Comparison of ENCODE assay signal across 30 mouse cellular contexts in the genomic region with DNA sequence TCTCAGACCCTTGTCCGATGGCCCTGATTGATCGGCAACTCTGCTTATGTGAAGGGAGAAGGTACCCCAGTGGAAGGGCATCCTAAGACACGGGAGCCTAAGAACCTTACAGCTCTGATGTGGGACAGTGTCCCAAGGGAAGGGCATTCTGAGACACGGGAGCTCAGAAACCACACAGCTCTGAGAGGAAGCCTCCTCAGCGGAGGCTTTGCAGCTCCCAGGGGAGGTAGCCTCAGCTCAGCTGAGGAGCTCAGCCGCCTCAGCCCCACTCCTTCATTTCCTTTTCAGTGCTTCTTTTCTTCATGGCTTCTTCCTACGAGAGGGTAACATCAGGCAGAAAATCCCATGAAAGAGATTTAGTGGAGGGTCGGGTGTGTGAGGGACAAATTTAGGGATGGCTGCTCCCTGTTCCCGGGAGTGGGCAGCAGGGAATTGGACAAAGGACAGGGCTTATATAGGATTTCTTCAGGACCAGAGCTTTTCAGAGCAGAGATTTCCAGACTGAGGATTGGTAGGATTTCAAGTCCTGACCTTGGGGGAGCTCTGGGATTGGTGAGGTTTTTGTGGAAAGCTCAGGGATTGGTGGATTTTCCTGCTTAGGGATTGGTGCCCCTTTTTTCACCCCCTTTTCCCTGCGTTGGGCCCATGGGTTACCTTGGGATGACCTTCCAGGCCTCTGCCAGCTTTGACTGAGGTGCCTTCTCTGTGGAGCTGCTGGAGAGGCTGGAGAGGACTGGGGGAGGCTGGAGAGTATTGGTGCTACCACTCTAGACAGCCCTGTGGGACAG. TPM values are rescaled to one million over a fixed set of nuclear protein-coding genes. Genes with fewer than 3 reads are reported as not detected.
DNase-seq lines count a peak whose midpoint lies in the region; ATAC-seq and TF ChIP-seq lines count a peak whose summit lies in the region.
"Had no signal": no experiment of that assay in that cellular context is flagged by ENCODE, and none has a peak within 500 bp of the region (broad histone marks: within the 10 kb centered on the region; RNA-seq: fewer than 3 reads in every experiment).

No protein-coding gene starts in this region.

- in situ Hi-C loops in CH12.LX (cut with MboI; ENCODE audit: low pct_ligation_motif_present, low pct_unique_long_range_greater_than_20kb, low sequenced_read_pairs): no loop called here

- H3K4me1 ChIP-seq in CH12.LX (ENCODE audit: control insufficient read depth in 1 of 2, insufficient read depth in 2 of 2): peaks cover 19 to 64% of the 10 kb centered on the region in 2 experiments
- H3K4me1 ChIP-seq in stomach, postnatal 0 days (replicated peaks; ENCODE audit: control insufficient read depth, insufficient read depth): no peaks in the 10 kb centered on the region
- H3K4me1 ChIP-seq: embryonic facial prominence, embryonic 10.5 days; embryonic facial prominence, embryonic 13.5 days; forebrain, embryonic 12.5 days; forebrain, embryonic 15.5 days; hindbrain, embryonic 12.5 days; hindbrain, embryonic 15.5 days had no signal

- no peak for TF ChIP-seq RAD21 in CH12.LX (IDR thresholded peaks at IDR 0.05; ENCODE audit: low read depth, low read length)

- no peaks in the 10 kb centered on the region for H3K79me2 ChIP-seq in CH12.LX (replicated peaks; ENCODE audit: control insufficient read depth, extremely low read depth, insufficient read depth, poor library complexity, severe bottlenecking)

- dilution Hi-C loops in CH12.LX (cut with MboI; ENCODE audit: extremely low pct_ligation_motif_present, extremely low pct_unique_long_range_greater_than_20kb, low sequenced_read_pairs): no loop called here

- H3K27ac ChIP-seq in CH12.LX (ENCODE audit: insufficient read depth, low read depth): peak overlapping the region; percentile 57
- no peak overlapping the region for H3K27ac ChIP-seq in stomach, postnatal 0 days (replicated peaks)
- H3K27ac ChIP-seq: embryonic facial prominence, embryonic 10.5 days; embryonic facial prominence, embryonic 13.5 days; forebrain, embryonic 12.5 days; forebrain, embryonic 15.5 days; heart, adult 2 months; hindbrain, embryonic 12.5 days; hindbrain, embryonic 15.5 days had no signal

- H3K36me3 ChIP-seq in CH12.LX (replicated peaks in 1 of 2; ENCODE audit: control insufficient read depth in 1 of 2, insufficient read depth in 1 of 2, low read length in 1 of 2): peaks cover 3 to 24% of the 10 kb centered on the region in 2 experiments
- peaks cover 6% of the 10 kb centered on the region; the same call in 1 of the 2 replicates for H3K36me3 ChIP-seq in stomach, postnatal 0 days (ENCODE audit: control insufficient read depth, insufficient read depth, low read length)

- TF ChIP-seq EP300 in CH12.LX (IDR thresholded peaks at IDR 0.05; ENCODE audit: low read length): peak; percentile 58
- no peak for TF ChIP-seq EP300 in stomach, postnatal 0 days (optimal IDR thresholded peaks at IDR 0.05)

- peak overlapping the region in 2 of 3 experiments; percentile 12 to 30 for H3K4me3 ChIP-seq in CH12.LX (replicated peaks in 1 of 3; ENCODE audit: low read depth in 2 of 3, low read length in 2 of 3, poor library complexity in 1 of 3)
- no peak overlapping the region for H3K4me3 ChIP-seq in stomach, postnatal 0 days (ENCODE audit: low read depth, low read length)
- H3K4me3 ChIP-seq: embryonic facial prominence, embryonic 10.5 days; embryonic facial prominence, embryonic 13.5 days; erythroblast, embryonic 14.5 days; forebrain, embryonic 12.5 days; forebrain, embryonic 15.5 days; heart, adult 2 months; hindbrain, embryonic 12.5 days; hindbrain, embryonic 15.5 days had no signal

- peak; percentile 72 for DNase-seq in heart, adult 11 months
- no peak for DNase-seq in heart, adult 9 months (ENCODE audit: low spot score in 2 of 2)
- DNase-seq in CH12.LX (ENCODE audit: extremely low read depth) (peak; percentile 37), R1 (ENCODE audit: low read depth, low spot score) (peak; percentile 70)
- DNase-seq in stomach, postnatal 0 days (ENCODE audit: low spot score): no peak
- no peak for DNase-seq in spleen, postnatal 4 days (ENCODE audit: low spot score in 2 of 2)
- DNase-seq in adrenal gland, postnatal 25 days: no peak
- DNase-seq: adrenal gland, adult 2 months; adrenal gland, postnatal 36 days; cerebellum, adult 11 months; cerebellum, adult 2 months; cerebellum, adult 9-11 months; cerebellum, postnatal 25 days; embryo, embryonic 11 days; gastrocnemius, postnatal 14 days; heart, adult 2 months; kidney, adult 2 months had no signal

- WGBS in stomach, postnatal 0 days: 84% methylated on average over 9 of the region's 10 CpGs

- no peaks in the 10 kb centered on the region for H3K27me3 ChIP-seq in CH12.LX (replicated peaks)
- no peaks in the 10 kb centered on the region for H3K27me3 ChIP-seq in stomach, postnatal 0 days (ENCODE audit: control insufficient read depth, insufficient read depth, low read length)
- H3K27me3 ChIP-seq: embryonic facial prominence, embryonic 13.5 days; forebrain, embryonic 12.5 days; forebrain, embryonic 15.5 days; hindbrain, embryonic 12.5 days; hindbrain, embryonic 15.5 days had no signal

- no peaks in the 10 kb centered on the region for H3K9me3 ChIP-seq in CH12.LX (replicated peaks; ENCODE audit: low read length)
- H3K9me3 ChIP-seq in stomach, postnatal 0 days (ENCODE audit: control insufficient read depth, low read length): no peaks in the 10 kb centered on the region
- H3K9me3 ChIP-seq: embryonic facial prominence, embryonic 10.5 days; embryonic facial prominence, embryonic 13.5 days; forebrain, embryonic 12.5 days; forebrain, embryonic 15.5 days; hindbrain, embryonic 12.5 days; hindbrain, embryonic 15.5 days had no signal

- TF ChIP-seq POLR2A in CH12.LX (IDR thresholded peaks at IDR 0.05; ENCODE audit: low read depth, low read length): no peak

- 0 out of 2 replicates have a peak overlapping the region, but pooled peaks have one; percentile 8 for H3K9ac ChIP-seq in CH12.LX (ENCODE audit: insufficient read depth, low read depth)
- no peak overlapping the region for H3K9ac ChIP-seq in stomach, postnatal 0 days (ENCODE audit: low read length)
- H3K9ac ChIP-seq: embryonic facial prominence, embryonic 13.5 days; forebrain, embryonic 12.5 days; forebrain, embryonic 15.5 days; hindbrain, embryonic 12.5 days; hindbrain, embryonic 15.5 days had no signal

- peak overlapping the region; percentile 69 for H3K4me2 ChIP-seq in CH12.LX (ENCODE audit: insufficient read depth, low read depth, poor library complexity, severe bottlenecking)
- no peak overlapping the region for H3K4me2 ChIP-seq in stomach, postnatal 0 days (replicated peaks; ENCODE audit: low read depth)
- H3K4me2 ChIP-seq: embryonic facial prominence, embryonic 13.5 days; forebrain, embryonic 12.5 days; forebrain, embryonic 15.5 days; heart, embryonic 11.5 days; hindbrain, embryonic 12.5 days; hindbrain, embryonic 15.5 days had no signal

- peak; percentile 35; the same call in 1 of the 2 replicates for ATAC-seq in stomach, postnatal 0 days (ENCODE audit: low FRiP score, low TSS enrichment)
- ATAC-seq: CD4-positive, CD25-positive, alpha-beta regulatory T cell, adult 4 months; forebrain, embryonic 15.5 days; intestine, postnatal 0 days had no signal

- no peak for TF ChIP-seq CTCF in CH12.LX (conservative IDR thresholded peaks at IDR 0.05 in 1 of 2, IDR thresholded peaks at IDR 0.05 in 1 of 2; ENCODE audit: low read depth in 2 of 2, low read length in 2 of 2)
- no peak for TF ChIP-seq CTCF in stomach, postnatal 0 days (IDR thresholded peaks at IDR 0.05; ENCODE audit: low read depth)

TF ChIP-seq in CH12.LX, 34 proteins besides CTCF, POLR2A, EP300 and RAD21 (continues in another document):
- TF ChIP-seq E2F4 (IDR thresholded peaks at IDR 0.05; ENCODE audit: insufficient replicate concordance, low read depth, low read length): no peak
- TF ChIP-seq TBP (conservative IDR thresholded peaks at IDR 0.05; ENCODE audit: low read depth, low read length): no peak
- no peak for TF ChIP-seq POLR2AphosphoS2 (IDR thresholded peaks at IDR 0.05; ENCODE audit: low read depth, low read length)
- no peak for TF ChIP-seq MAZ (IDR thresholded peaks at IDR 0.05; ENCODE audit: low read depth, low read length)
- TF ChIP-seq KAT2A (IDR thresholded peaks at IDR 0.05; ENCODE audit: insufficient replicate concordance, low read length): 0 out of 2 replicates have a peak, but pooled peaks have one; percentile 63
- TF ChIP-seq NRF1 (IDR thresholded peaks at IDR 0.05; ENCODE audit: low read depth, low read length): no peak
- no peak for TF ChIP-seq USF2 (conservative IDR thresholded peaks at IDR 0.05; ENCODE audit: low read depth, low read length)
- TF ChIP-seq SIN3A (IDR thresholded peaks at IDR 0.05; ENCODE audit: low read length): peak; percentile 44; the same call in 1 of the 2 replicates
- 0 out of 2 replicates have a peak, but pooled peaks have one; percentile 35 for TF ChIP-seq RCOR1 (conservative IDR thresholded peaks at IDR 0.05; ENCODE audit: low read depth, low read length)
- TF ChIP-seq TCF12 (IDR thresholded peaks at IDR 0.05; ENCODE audit: low read depth, low read length): peak; percentile 50; the same call in 1 of the 2 replicates
- no peak for TF ChIP-seq SMC3 (IDR thresholded peaks at IDR 0.05; ENCODE audit: low read depth, low read length)
- TF ChIP-seq CHD2 (IDR thresholded peaks at IDR 0.05; ENCODE audit: low read length): no peak
- TF ChIP-seq ZKSCAN1 (IDR thresholded peaks at IDR 0.05; ENCODE audit: borderline replicate concordance, low read depth, low read length): no peak
- TF ChIP-seq ETS1 (conservative IDR thresholded peaks at IDR 0.05; ENCODE audit: low read depth, low read length): peak; percentile 80
- TF ChIP-seq BHLHE40 (IDR thresholded peaks at IDR 0.05; ENCODE audit: low read depth, low read length): peak; percentile 87
- TF ChIP-seq JUN (IDR thresholded peaks at IDR 0.05; ENCODE audit: insufficient read depth, low read depth, low read length): no peak

RNA-seq across cellular contexts. Expression of gene Mkrn2os, which starts 9.9 kb away (rescaled TPM):
- total RNA-seq in CH12.LX (2012; rRNA removed) (not detected in 2 replicates), CH12.LX (2014; rRNA removed) (not detected in 2 replicates)
- not detected in 2 replicates for polyA plus RNA-seq in CH12.LX (2012; ENCODE audit: insufficient read length, low read depth)
- 27.4 and 30.5 TPM in 2 replicates for polyA plus RNA-seq in stomach, postnatal 0 days (2015; fragmentation: Nextera tagmentation; extraction: Ambion mirVana)
- total RNA-seq in adrenal gland, postnatal 25 days (2021): not detected in 2 replicates
- total RNA-seq: adrenal gland, adult 2 months; adrenal gland, postnatal 36 days; common myeloid progenitor, adult 5-6 weeks; hematopoietic stem cell, adult 5-6 weeks; MEL had no signal
- polyA plus RNA-seq: erythroblast, embryonic 14.5 days had no signal

RNA-seq across cellular contexts. Expression of gene Mkrn2, which starts 19.2 kb away (rescaled TPM):
- total RNA-seq in CH12.LX (2012; rRNA removed) (11.7 and 14.6 TPM in 2 replicates), CH12.LX (2014; rRNA removed) (45.8 and 49.8 TPM in 2 replicates)
- polyA plus RNA-seq in CH12.LX (2012; ENCODE audit: insufficient read length, low read depth): 17.1 and 18.6 TPM in 2 replicates
- polyA plus RNA-seq in stomach, postnatal 0 days (2015; fragmentation: Nextera tagmentation; extraction: Ambion mirVana): 17.8 and 19.4 TPM in 2 replicates
- total RNA-seq in adrenal gland, postnatal 25 days (2021): 43.1 and 47.8 TPM in 2 replicates

RNA-seq across cellular contexts. Expression of gene Tsen2, which starts 38.1 kb away (rescaled TPM):
- total RNA-seq in CH12.LX (2012; rRNA removed) (17.2 and 18.4 TPM in 2 replicates), CH12.LX (2014; rRNA removed) (18.2 and 20.4 TPM in 2 replicates)
- 30.1 and 33.8 TPM in 2 replicates for polyA plus RNA-seq in CH12.LX (2012; ENCODE audit: insufficient read length, low read depth)
- 10.0 and 11.1 TPM in 2 replicates for polyA plus RNA-seq in stomach, postnatal 0 days (2015; fragmentation: Nextera tagmentation; extraction: Ambion mirVana)
- 10.3 and 11.6 TPM in 2 replicates for total RNA-seq in adrenal gland, postnatal 25 days (2021)

Comparison
In these comparisons a context has a peak if more than half of its experiments do, and no peak if none do; other contexts are left out.
1. DNase-seq: peak in heart, adult 11 months (single experiment), CH12.LX (single experiment) and R1 (single experiment); none in heart, adult 9 months (0 of 2), stomach, postnatal 0 days (single experiment), spleen, postnatal 4 days (0 of 2) and adrenal gland, postnatal 25 days (single experiment).